Mouse (Mus musculus): ENCODE measurements around the gene Olfr58. TPM values are rescaled to one million over a fixed set of nuclear protein-coding genes. Genes with fewer than 3 reads are reported as not detected.

Olfr58 gene
- total RNA-seq (2023) = not detected in 2 replicates

GRCm38 (mm10) chr9:19779983-19780382 is at the start of gene Olfr58:
Gene Olfr58 (plus strand): TSS chr9:19780283.

GRCm38 (mm10) chr9:19804606-19805005 is 24.5 kb downstream of the Olfr58 start, which contains the start of gene Olfr859:
Gene Olfr859 (plus strand): TSS chr9:19804906.

Other genes starting within 250 kb of the Olfr58 start
- not detected in 2 replicates for gene Olfr853, start 239.2 kb upstream of the Olfr58 start, total RNA-seq (2023)
- gene Olfr854, start 212.9 kb upstream of the Olfr58 start, total RNA-seq (2023) = not detected in 2 replicates
- gene Olfr855, start 197.7 kb upstream of the Olfr58 start, total RNA-seq (2023) = not detected in 2 replicates
- 6.4 and 7.2 TPM in 2 replicates for gene Zfp317, start 158.2 kb upstream of the Olfr58 start, total RNA-seq (2023)
- gene Olfr857, start 70.8 kb upstream of the Olfr58 start, total RNA-seq (2023) = not detected in 2 replicates
- gene Olfr859, start 24.6 kb downstream of the Olfr58 start, total RNA-seq (2023) = not detected in 2 replicates
- gene Olfr860, start 69.5 kb downstream of the Olfr58 start, total RNA-seq (2023) = not detected in 2 replicates
- gene Olfr862, start 107.7 kb downstream of the Olfr58 start, total RNA-seq (2023) = not detected in 2 replicates
- not detected in 2 replicates for gene Olfr77, start 136.6 kb downstream of the Olfr58 start, total RNA-seq (2023)
- not detected in 2 replicates for gene Olfr866, start 247.8 kb downstream of the Olfr58 start, total RNA-seq (2023)